Mouse (Mus musculus): ENCODE results near the gene Pde2a. TPM values are rescaled to one million over a fixed set of nuclear protein-coding genes. Genes with fewer than 3 reads are reported as not detected.

Pde2a gene
- polyA plus RNA-seq, 1 experiment from 2014 or later, result 9.2 TPM

DNA sequence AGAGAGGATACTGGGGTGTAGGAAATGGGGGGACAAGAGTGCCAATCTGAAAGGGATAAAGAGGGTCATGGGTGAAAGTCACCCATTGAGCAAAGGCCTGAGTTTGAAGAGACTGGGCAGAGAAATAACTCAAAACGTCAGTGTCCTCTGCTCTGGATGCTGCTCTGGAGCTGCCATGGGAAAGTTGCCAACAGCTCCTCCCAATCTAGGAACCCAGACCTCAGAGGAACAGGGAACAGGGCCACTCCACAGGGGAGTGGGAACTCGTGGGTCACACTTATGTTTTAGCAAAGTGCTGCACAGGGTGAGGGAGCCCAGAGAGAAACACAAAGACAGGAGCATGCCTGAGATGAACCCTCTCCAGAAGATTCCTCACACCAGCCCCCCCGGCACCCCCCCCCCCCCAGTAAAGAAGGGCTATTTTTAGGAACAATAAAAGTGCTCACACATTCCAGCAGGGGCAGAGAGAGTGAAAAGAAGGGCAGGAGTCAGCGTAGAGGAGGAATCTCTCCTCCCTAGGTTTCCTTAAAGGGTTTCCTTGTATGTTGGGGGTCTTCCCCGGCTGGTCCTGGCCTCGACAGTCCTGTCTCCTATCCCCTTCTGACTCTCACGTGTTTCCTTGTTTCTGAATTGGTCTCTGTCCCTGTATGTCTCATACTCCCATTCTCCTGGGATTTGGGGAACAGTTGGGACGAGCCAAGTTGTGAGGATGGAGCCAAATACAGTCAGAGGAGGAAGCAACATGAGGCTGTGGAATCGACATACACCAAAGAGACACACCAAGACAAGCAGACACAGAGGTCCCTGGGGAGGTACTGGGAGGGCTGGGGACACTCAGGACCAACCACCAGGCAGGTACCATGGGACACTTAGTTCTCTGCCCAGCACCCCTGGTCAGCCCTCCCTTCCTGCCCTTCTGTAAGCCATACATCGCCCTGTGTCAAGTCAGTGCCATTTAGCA lies 51.4 kb downstream of the Pde2a start:
- no peak for DNase-seq (ENCODE audit: low spot score)
- 55% methylated on average over 10 of the region's 10 CpGs for WGBS
- Histone ChIP-seq H3K4me1 (no peaks in the 10 kb centered on the region), H3K27ac (no peak overlapping the region), H3K4me3 (no peak overlapping the region), H3K27me3 (ENCODE audit: low read depth, poor library complexity, severe bottlenecking) (no peaks in the 10 kb centered on the region), H3K36me3 (no peaks in the 10 kb centered on the region), H3K9me3 (replicated peaks) (no peaks in the 10 kb centered on the region)

DNA sequence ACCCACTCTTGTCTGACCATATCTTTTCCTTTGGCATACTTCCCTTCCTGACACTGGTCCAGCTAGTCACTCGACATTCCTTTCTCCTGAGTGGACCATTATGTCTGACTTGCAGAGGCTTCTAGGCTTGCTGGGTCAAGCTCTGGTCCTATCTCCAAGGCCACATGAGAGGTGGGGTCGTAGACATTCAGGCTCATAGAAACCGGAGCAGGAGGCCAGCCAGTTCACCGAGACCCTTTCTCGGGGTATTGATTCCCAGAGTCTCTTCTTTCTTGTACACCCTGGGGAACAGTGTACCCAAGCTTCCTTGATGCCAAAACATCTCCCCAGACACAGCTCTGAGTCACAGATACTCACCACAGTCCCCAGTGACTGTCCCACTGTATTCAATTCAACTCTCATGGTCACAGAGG lies 52.9 kb downstream of the Pde2a start:
- Histone ChIP-seq H3K27ac (no peak overlapping the region), H3K27me3 (ENCODE audit: low read depth, poor library complexity, severe bottlenecking) (no peaks in the 10 kb centered on the region), H3K4me3 (no peak overlapping the region), H3K36me3 (no peaks in the 10 kb centered on the region), H3K9me3 (replicated peaks) (no peaks in the 10 kb centered on the region), H3K4me1 (0 out of 2 replicates have a peak, but pooled peaks cover 2% of the 10 kb centered on the region)
- WGBS, result 86% methylated on average over 5 of the region's 5 CpGs
- DNase-seq (ENCODE audit: low spot score), result no peak

DNA sequence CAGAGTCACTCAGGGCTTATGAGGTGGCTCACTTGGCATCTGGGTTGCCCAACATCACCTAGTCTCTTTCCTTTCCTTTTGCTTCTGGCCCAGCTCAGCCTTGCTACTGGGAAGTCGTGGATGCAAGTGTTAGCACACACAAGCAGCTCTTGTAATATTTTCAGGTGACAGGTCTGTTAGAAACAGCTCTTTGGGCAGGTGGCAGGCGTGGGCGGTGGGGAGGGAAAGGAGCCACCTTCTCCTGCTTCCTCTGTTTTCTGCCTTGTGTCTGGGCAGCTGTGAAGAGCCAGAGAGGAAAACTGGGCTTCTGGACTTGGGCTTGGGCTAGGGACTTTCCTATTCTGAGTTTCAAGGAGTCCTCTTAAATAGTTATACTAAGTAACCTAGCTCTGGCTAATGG lies 54.5 kb downstream of the Pde2a start:
- no peaks in the 10 kb centered on the region for H3K27me3 ChIP-seq (ENCODE audit: low read depth, poor library complexity, severe bottlenecking)
- H3K27ac ChIP-seq, result no peak overlapping the region
- no peak overlapping the region for H3K4me3 ChIP-seq
- no peak for DNase-seq (ENCODE audit: low spot score)
- 0 out of 2 replicates have a peak, but pooled peaks cover 4% of the 10 kb centered on the region for H3K4me1 ChIP-seq
- 77% methylated on average over 3 of the region's 3 CpGs for WGBS
- no peaks in the 10 kb centered on the region for H3K36me3 ChIP-seq
- no peaks in the 10 kb centered on the region for H3K9me3 ChIP-seq (replicated peaks)

- Histone ChIP-seq H3K27me3 (ENCODE audit: low read depth, poor library complexity, severe bottlenecking) (no peaks in the 10 kb centered on the region), H3K4me3 (no peak overlapping the region), H3K36me3 (no peaks in the 10 kb centered on the region), H3K4me1 (0 out of 2 replicates have a peak, but pooled peaks cover 4% of the 10 kb centered on the region), H3K27ac (no peak overlapping the region), H3K9me3 (replicated peaks) (no peaks in the 10 kb centered on the region)
- no peak for DNase-seq (ENCODE audit: low spot score)
- whole genome bisulfite sequencing, result 76% methylated on average over 4 of the region's 4 CpGs
Measured at GRCm38 (mm10) chr7:101476493-101476892, 55.0 kb downstream of the Pde2a start.

- no peak for DNase-seq (ENCODE audit: low spot score)
- H3K9me3 ChIP-seq (replicated peaks), result no peaks in the 10 kb centered on the region
- no peaks in the 10 kb centered on the region for H3K36me3 ChIP-seq
- 44% methylated on average over 5 of the region's 5 CpGs for WGBS
- H3K4me1 ChIP-seq, result 0 out of 2 replicates have a peak, but pooled peaks cover 4% of the 10 kb centered on the region
- no peak overlapping the region for H3K4me3 ChIP-seq
- no peaks in the 10 kb centered on the region for H3K27me3 ChIP-seq (ENCODE audit: low read depth, poor library complexity, severe bottlenecking)
- no peak overlapping the region for H3K27ac ChIP-seq
Measured at GRCm38 (mm10) chr7:101477200-101477599, 55.7 kb downstream of the Pde2a start.

DNA sequence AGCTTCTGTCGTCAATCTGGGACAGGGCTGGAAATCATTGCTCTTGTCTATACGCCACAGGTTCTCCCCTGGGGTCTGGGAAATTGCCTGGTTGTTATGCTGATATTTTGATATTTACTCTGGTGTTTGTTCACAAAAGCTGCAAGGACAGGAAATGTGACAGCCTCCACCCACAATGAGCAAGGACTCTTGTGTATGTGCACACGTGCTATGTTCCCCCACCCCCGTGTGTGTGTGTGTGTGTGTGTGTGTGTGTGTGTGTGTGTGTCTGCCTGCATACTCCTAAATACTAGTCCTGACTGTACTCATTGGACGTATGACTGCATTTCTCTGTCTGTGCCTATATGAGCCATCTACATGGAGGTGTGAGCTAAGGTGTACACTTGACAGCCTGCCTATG lies 56.6 kb downstream of the Pde2a start:
- no peak overlapping the region for H3K4me3 ChIP-seq
- H3K36me3 ChIP-seq, result no peaks in the 10 kb centered on the region
- H3K4me1 ChIP-seq, result peaks cover 12% of the 10 kb centered on the region; the same call in 1 of the 2 replicates
- no peaks in the 10 kb centered on the region for H3K27me3 ChIP-seq (ENCODE audit: low read depth, poor library complexity, severe bottlenecking)
- no peak for DNase-seq (ENCODE audit: low spot score)
- H3K27ac ChIP-seq, result no peak overlapping the region
- no peaks in the 10 kb centered on the region for H3K9me3 ChIP-seq (replicated peaks)
- WGBS, result 77% methylated on average over 5 of the region's 5 CpGs

- 77% methylated on average over 4 of the region's 4 CpGs for WGBS
Measured at GRCm38 (mm10) chr7:101479841-101480240, 58.4 kb downstream of the Pde2a start.

GRCm38 (mm10) chr7:101480671-101481070 lies 59.2 kb downstream of the Pde2a start:
- Histone ChIP-seq H3K4me1 (peaks cover 20% of the 10 kb centered on the region; the same call in 1 of the 2 replicates), H3K9me3 (replicated peaks) (no peaks in the 10 kb centered on the region), H3K27ac (no peak overlapping the region), H3K4me3 (no peak overlapping the region), H3K27me3 (ENCODE audit: low read depth, poor library complexity, severe bottlenecking) (no peaks in the 10 kb centered on the region), H3K36me3 (no peaks in the 10 kb centered on the region)
- 69% methylated on average over 6 of the region's 6 CpGs for WGBS
- no peak for DNase-seq (ENCODE audit: low spot score)

More at GRCm38 (mm10) chr7:101479841-101480240, 58.4 kb downstream of the Pde2a start:
- no peaks in the 10 kb centered on the region for H3K27me3 ChIP-seq (ENCODE audit: low read depth, poor library complexity, severe bottlenecking)
- no peaks in the 10 kb centered on the region for H3K36me3 ChIP-seq
- no peaks in the 10 kb centered on the region for H3K9me3 ChIP-seq (replicated peaks)
- no peak overlapping the region for H3K27ac ChIP-seq
- DNase-seq (ENCODE audit: low spot score), result no peak
- H3K4me3 ChIP-seq, result no peak overlapping the region
- H3K4me1 ChIP-seq, result peaks cover 20% of the 10 kb centered on the region; the same call in 1 of the 2 replicates

DNA sequence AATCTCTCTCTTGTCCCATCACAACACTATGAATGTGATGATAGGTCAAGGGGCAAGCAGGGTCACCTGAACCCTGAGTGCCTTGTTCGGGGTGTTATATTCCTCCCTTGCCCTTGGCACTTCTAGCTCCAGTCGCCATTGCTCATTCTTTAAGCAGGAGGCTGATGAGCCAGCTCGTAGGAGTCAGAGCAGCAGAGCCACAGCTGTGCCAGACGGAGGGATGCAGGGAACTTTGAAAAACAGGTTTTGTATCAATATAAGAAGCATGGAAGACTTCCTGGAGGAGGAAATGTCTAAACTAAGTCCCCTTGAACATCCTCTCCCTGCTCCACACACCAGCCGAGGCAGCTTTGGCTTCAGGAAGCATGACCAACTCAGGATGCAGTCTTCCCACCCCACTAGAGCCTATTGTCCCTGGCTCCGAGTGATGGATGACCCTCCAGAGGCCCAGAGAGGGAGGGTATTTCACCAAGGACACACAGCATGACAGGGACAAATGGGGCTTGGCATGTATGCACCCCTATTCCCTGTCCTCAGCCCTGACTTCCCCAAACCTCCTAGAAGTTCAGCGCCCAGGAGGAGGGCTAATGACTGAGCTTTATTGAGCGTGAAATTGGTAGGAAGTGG lies 60.5 kb downstream of the Pde2a start:
- Histone ChIP-seq H3K9me3 (replicated peaks) (no peaks in the 10 kb centered on the region), H3K36me3 (no peaks in the 10 kb centered on the region), H3K27ac (no peak overlapping the region), H3K27me3 (ENCODE audit: low read depth, poor library complexity, severe bottlenecking) (no peaks in the 10 kb centered on the region), H3K4me1 (peaks cover 20% of the 10 kb centered on the region; the same call in 1 of the 2 replicates), H3K4me3 (no peak overlapping the region)
- no peak for DNase-seq (ENCODE audit: low spot score)
- 56% methylated on average over 8 of the region's 8 CpGs for WGBS

DNA sequence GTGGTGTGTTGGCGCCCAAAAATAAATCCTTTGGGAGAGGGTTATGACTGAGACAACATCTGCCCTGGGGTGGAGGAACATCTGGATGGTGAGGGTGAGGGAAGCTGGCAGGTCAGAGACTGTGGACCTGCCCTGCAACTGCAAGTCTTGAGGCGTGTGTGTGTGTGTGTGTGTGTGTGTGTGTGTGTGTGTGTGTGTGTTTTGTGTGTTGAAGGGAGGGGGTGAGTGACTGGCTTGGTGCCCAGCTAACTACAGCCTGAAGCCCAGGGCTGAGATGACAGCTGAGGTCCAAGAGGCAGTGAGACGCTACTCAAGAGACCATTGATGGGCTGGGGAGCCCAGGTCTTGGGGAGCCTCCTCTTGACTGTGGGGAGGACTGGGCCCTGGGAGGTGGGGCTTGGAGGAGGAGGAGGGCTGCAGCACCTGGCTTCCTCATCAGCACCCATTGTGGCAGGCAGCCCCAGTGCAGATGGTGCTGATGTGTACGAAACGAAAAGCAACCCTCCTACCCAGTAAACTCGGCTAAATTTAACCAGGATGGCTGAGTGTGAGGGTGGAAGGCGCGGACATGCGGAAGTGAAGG lies 61.1 kb downstream of the Pde2a start:
- no peak overlapping the region for H3K27ac ChIP-seq
- H3K27me3 ChIP-seq (ENCODE audit: low read depth, poor library complexity, severe bottlenecking), result no peaks in the 10 kb centered on the region
- H3K4me1 ChIP-seq, result peaks cover 20% of the 10 kb centered on the region; the same call in 1 of the 2 replicates
- no peak overlapping the region for H3K4me3 ChIP-seq
- no peaks in the 10 kb centered on the region for H3K9me3 ChIP-seq (replicated peaks)
- H3K36me3 ChIP-seq, result no peaks in the 10 kb centered on the region
- DNase-seq (ENCODE audit: low spot score), result no peak
- WGBS, result 78% methylated on average over 9 of the region's 9 CpGs

- Histone ChIP-seq H3K27ac (no peak overlapping the region), H3K36me3 (no peaks in the 10 kb centered on the region), H3K9me3 (replicated peaks) (no peaks in the 10 kb centered on the region), H3K27me3 (ENCODE audit: low read depth, poor library complexity, severe bottlenecking) (no peaks in the 10 kb centered on the region), H3K4me1 (peaks cover 19% of the 10 kb centered on the region; the same call in 1 of the 2 replicates), H3K4me3 (no peak overlapping the region)
- WGBS, result 76% methylated on average over 9 of the region's 9 CpGs
- DNase-seq (ENCODE audit: low spot score), result no peak
Measured at GRCm38 (mm10) chr7:101483498-101484115, 62.1 kb downstream of the Pde2a start.

DNA sequence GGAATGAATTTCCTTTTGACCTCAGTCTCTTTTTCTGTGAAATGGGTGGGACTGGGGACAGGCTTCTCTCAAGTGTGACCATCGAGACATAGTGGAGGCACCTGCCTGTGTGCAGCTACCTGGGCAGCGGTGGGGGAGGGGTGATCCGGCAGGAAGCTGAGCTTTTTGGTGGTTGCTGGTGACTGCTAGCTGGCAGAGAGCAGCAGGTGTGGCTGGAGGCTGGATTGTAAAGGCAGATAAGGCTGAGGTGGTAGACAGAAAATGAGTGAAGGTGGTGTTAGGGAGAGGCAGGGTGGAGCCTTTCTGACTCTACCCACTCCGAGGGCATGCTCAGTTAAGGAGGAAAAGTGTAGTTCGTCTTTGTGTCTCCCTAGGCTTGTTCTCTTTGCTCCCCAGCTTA lies 65.6 kb downstream of the Pde2a start:
- DNase-seq (ENCODE audit: low spot score), result no peak
- no peak overlapping the region for H3K27ac ChIP-seq
- peaks cover 16% of the 10 kb centered on the region; the same call in 1 of the 2 replicates for H3K4me1 ChIP-seq
- H3K27me3 ChIP-seq (ENCODE audit: low read depth, poor library complexity, severe bottlenecking), result no peaks in the 10 kb centered on the region
- H3K4me3 ChIP-seq, result no peak overlapping the region
- 82% methylated on average over 5 of the region's 5 CpGs for WGBS
- no peaks in the 10 kb centered on the region for H3K9me3 ChIP-seq (replicated peaks)
- H3K36me3 ChIP-seq, result no peaks in the 10 kb centered on the region
